Mouse (Mus musculus) gastrocnemius, postnatal 14 days (tissue): Measurements from ENCODE around the gene Fam219b. TPM values are rescaled to one million over a fixed set of nuclear protein-coding genes. Genes with fewer than 3 reads are reported as not detected.

Experiments
- total RNA-seq, 2 experiments: library from RNA; stranded (reverse); gene quantifications; 2 replicates each; pipeline ENCODE4 v1.2.3; 2021

The Fam219b gene
- total RNA-seq, 2 experiments from 2014 or later: 4.5 to 6.1 TPM

Other genes starting within 250 kb of the Fam219b start
- gene Ppcdc, start 97.4 kb upstream of the Fam219b start, total RNA-seq: 1 to 10 TPM; 7.3 to 7.6 TPM
- 1 to 10 TPM; 3.6 to 6.4 TPM for gene Scamp5, start 69.5 kb upstream of the Fam219b start, total RNA-seq
- gene Rpp25, start 33.5 kb upstream of the Fam219b start, total RNA-seq: not detected
- 1,000 to 10,000 TPM; 1,175 to 1,382 TPM for gene Cox5a, start 16.3 kb upstream of the Fam219b start, total RNA-seq
- gene Mpi, start 15.2 kb downstream of the Fam219b start, total RNA-seq: 10 to 100 TPM; 69.8 to 87.0 TPM
- gene Scamp2, start 23.4 kb downstream of the Fam219b start, total RNA-seq: 10 to 100 TPM; 44.2 to 45.0 TPM
- gene Ulk3, start 51.9 kb downstream of the Fam219b start, total RNA-seq: 1 to 10 TPM; 3.4 to 4.3 TPM
- not detected for gene Cplx3, start 68.8 kb downstream of the Fam219b start, total RNA-seq
- not detected for gene Lman1l, start 83.2 kb downstream of the Fam219b start, total RNA-seq
- 10 to 100 TPM; 14.5 to 19.3 TPM for gene Csk, start 116.1 kb downstream of the Fam219b start, total RNA-seq
- not detected for gene Cyp1a2, start 146.2 kb downstream of the Fam219b start, total RNA-seq
- gene Cyp1a1, start 150.4 kb downstream of the Fam219b start, total RNA-seq: under 1 TPM; 0.16 to 0.37 TPM
- gene Edc3, start 171.0 kb downstream of the Fam219b start, total RNA-seq: 1 to 10 TPM; 6.4 to 6.7 TPM
- 10 to 100 TPM; 36.2 to 36.5 TPM for gene Clk3, start 228.3 kb downstream of the Fam219b start, total RNA-seq